Mouse (Mus musculus) activated CD4-positive, CD25-positive, alpha-beta regulatory T cell (primary cell): ENCODE data around the gene Padi1. TPM values are rescaled to one million over a fixed set of nuclear protein-coding genes. Genes with fewer than 3 reads are reported as not detected.

ENCODE experiments used
- polyA plus RNA-seq, 2 experiments: library from polyadenylated mRNA; unstranded; fragments of 100-300 nt; shearing (Covaris generic); gene quantifications; one replicate each; pipeline ENCODE4 v1.2.1; 2017

Padi1 gene
- polyA plus RNA-seq: under 1 TPM; 0.27 to 0.38 TPM

GRCm38 (mm10) chr4:140845666-140846065 is at the start of gene Padi1:
Gene Padi1, minus strand, starts transcription at chr4:140845778.

GRCm38 (mm10) chr4:140810458-140811260 is 34.9 kb downstream of the Padi1 start, which contains the start of gene Padi3:
Gene Padi3, minus strand, starts transcription at chr4:140810648.

GRCm38 (mm10) chr4:140774025-140774800 is 71.4 kb downstream of the Padi1 start, which contains the start of gene Padi4:
Gene Padi4, minus strand, starts transcription at chr4:140774236.

Other genes with a start within 250 kb of the Padi1 start
- gene Arhgef10l, start 179.8 kb downstream of the Padi1 start, polyA plus RNA-seq: under 1 TPM; 0.56 to 0.65 TPM
- gene Rcc2, start 145.2 kb downstream of the Padi1 start, polyA plus RNA-seq: 10 to 100 TPM; 60.4 to 98.1 TPM
- not detected for gene Padi6, start 103.1 kb downstream of the Padi1 start, polyA plus RNA-seq
- gene Padi4, start 71.5 kb downstream of the Padi1 start, polyA plus RNA-seq: under 1 TPM; 0.58 to 0.66 TPM
- under 1 TPM; 0.41 to 0.67 TPM for gene Padi3, start 35.1 kb downstream of the Padi1 start, polyA plus RNA-seq
- gene Padi2, start 60.6 kb upstream of the Padi1 start, polyA plus RNA-seq: 10 to 100 TPM in 1 of 2 experiments, 1 to 10 TPM in 1; 8.6 to 25.8 TPM
- 100 to 1,000 TPM; 302 to 309 TPM for gene Sdhb, start 115.4 kb upstream of the Padi1 start, polyA plus RNA-seq
- gene Atp13a2, start 141.1 kb upstream of the Padi1 start, polyA plus RNA-seq: 10 to 100 TPM; 32.2 to 51.2 TPM
- gene Mfap2, start 164.6 kb upstream of the Padi1 start, polyA plus RNA-seq: not detected
- gene Crocc, start 214.8 kb upstream of the Padi1 start, polyA plus RNA-seq: 1 to 10 TPM; 1.2 to 2.0 TPM
- 100 to 1,000 TPM in 1 of 2 experiments, 10 to 100 TPM in 1; 94.8 to 160 TPM for gene Necap2, start 232.6 kb upstream of the Padi1 start, polyA plus RNA-seq
- under 1 TPM; 0.25 to 0.48 TPM for gene Spata21, start 242.6 kb upstream of the Padi1 start, polyA plus RNA-seq